Mouse (Mus musculus) lung, postnatal 10 days (tissue): ENCODE results near the gene Adgre5.

Source experiments
- DNase-seq: peaks from one replicate; pipeline ENCODE4 v3.0.0; 2021

The Adgre5 gene

GRCm38 (mm10) chr8:83740976-83741741 lies at the start of gene Adgre5:
Gene Adgre5 (minus strand): TSS chr8:83741326.
- DNase-seq: peak; percentile 94

GRCm38 (mm10) chr8:83789826-83790225 lies 48.7 kb upstream of the Adgre5 start:
- no peak for DNase-seq

GRCm38 (mm10) chr8:83785046-83785445 lies 43.9 kb upstream of the Adgre5 start:
- DNase-seq: peak; percentile 84

GRCm38 (mm10) chr8:83782832-83783558 lies 41.9 kb upstream of the Adgre5 start:
- peak; percentile 92 for DNase-seq

- peak; percentile 59 for DNase-seq
Measured at GRCm38 (mm10) chr8:83779610-83780009, 38.5 kb upstream of the Adgre5 start.

GRCm38 (mm10) chr8:83778051-83778450 lies 36.9 kb upstream of the Adgre5 start:
- DNase-seq: no peak

- DNase-seq: no peak
Measured at GRCm38 (mm10) chr8:83776632-83777031, 35.5 kb upstream of the Adgre5 start.

- no peak for DNase-seq
Measured at GRCm38 (mm10) chr8:83774221-83774620, 33.1 kb upstream of the Adgre5 start.

- peak; percentile 41 for DNase-seq
Measured at GRCm38 (mm10) chr8:83773452-83773846, 32.3 kb upstream of the Adgre5 start.

- DNase-seq: peak; percentile 72
Measured at GRCm38 (mm10) chr8:83772701-83773451, 31.8 kb upstream of the Adgre5 start.

GRCm38 (mm10) chr8:83771791-83772190 lies 30.7 kb upstream of the Adgre5 start:
- no peak for DNase-seq

- DNase-seq: no peak
Measured at GRCm38 (mm10) chr8:83770669-83771068, 29.5 kb upstream of the Adgre5 start.

- no peak for DNase-seq
Measured at GRCm38 (mm10) chr8:83769720-83770119, 28.6 kb upstream of the Adgre5 start.

GRCm38 (mm10) chr8:83768526-83768925 lies 27.4 kb upstream of the Adgre5 start:
- peak; percentile 84 for DNase-seq

- no peak for DNase-seq
Measured at GRCm38 (mm10) chr8:83767442-83767841, 26.3 kb upstream of the Adgre5 start.

- no peak for DNase-seq
Measured at GRCm38 (mm10) chr8:83765663-83766062, 24.5 kb upstream of the Adgre5 start.

- DNase-seq: no peak
Measured at GRCm38 (mm10) chr8:83764717-83765116, 23.6 kb upstream of the Adgre5 start.

- DNase-seq: no peak
Measured at GRCm38 (mm10) chr8:83764116-83764515, 23.0 kb upstream of the Adgre5 start.

GRCm38 (mm10) chr8:83759231-83759759 lies 18.2 kb upstream of the Adgre5 start:
- peak; percentile 69 for DNase-seq

- DNase-seq: no peak
Measured at GRCm38 (mm10) chr8:83758298-83758697, 17.2 kb upstream of the Adgre5 start.

GRCm38 (mm10) chr8:83757084-83757607 lies 16.0 kb upstream of the Adgre5 start:
- no peak for DNase-seq

- DNase-seq: no peak
Measured at GRCm38 (mm10) chr8:83756273-83756672, 15.1 kb upstream of the Adgre5 start.

- no peak for DNase-seq
Measured at GRCm38 (mm10) chr8:83754149-83754548, 13.0 kb upstream of the Adgre5 start.
